Mouse (Mus musculus) cerebellum, adult 11-12 months (tissue): ENCODE measurements around the gene Gm9048.
"Not testable (repeated sequence)": the region's sequence is repeated elsewhere in the genome, so short reads cannot be mapped to it uniquely, and the experiment has no call there.

Experiments used
- DNase-seq: peaks from one replicate; pipeline ENCODE4 v3.0.0; 2022

The Gm9048 gene

GRCm38 (mm10) chr10:118348579-118348978, at the start of gene Gm9048:
Gm9048 (minus strand) TSS chr10:118348679.
- not testable (repeated sequence) for DNase-seq

GRCm38 (mm10) chr10:118370443-118370842, 22.0 kb upstream of the Gm9048 start:
- DNase-seq, result peak; percentile 49

- DNase-seq, result no peak
Measured at GRCm38 (mm10) chr10:118369518-118369917, 21.0 kb upstream of the Gm9048 start.

- DNase-seq, result not testable (repeated sequence)
Measured at GRCm38 (mm10) chr10:118354005-118354404, 5.5 kb upstream of the Gm9048 start, which contains the start of gene Gm9049. Gm9049 (minus strand) TSS chr10:118354105.

GRCm38 (mm10) chr10:118343155-118343554, 5.3 kb downstream of the Gm9048 start, which contains the start of gene Gm9046:
Gm9046 (minus strand) TSS chr10:118343255.
- DNase-seq, result not testable (repeated sequence)

GRCm38 (mm10) chr10:118337731-118338130, 10.7 kb downstream of the Gm9048 start, which contains the start of gene Gm9045:
Gm9045 (minus strand) TSS chr10:118337831.
- not testable (repeated sequence) for DNase-seq

- DNase-seq, result not testable (repeated sequence)
Measured at GRCm38 (mm10) chr10:118332308-118332707, 16.2 kb downstream of the Gm9048 start, which contains the start of gene Gm9044. Gm9044 (minus strand) TSS chr10:118332408.

- DNase-seq, result not testable (repeated sequence)
Measured at GRCm38 (mm10) chr10:118326869-118327268, 21.6 kb downstream of the Gm9048 start, which contains the start of gene Gm9040. Gm9040 (minus strand) TSS chr10:118326969.

- no peak for DNase-seq
Measured at GRCm38 (mm10) chr10:118319024-118319423, 29.5 kb downstream of the Gm9048 start.

- DNase-seq, result not testable (repeated sequence)
Measured at GRCm38 (mm10) chr10:118302133-118302532, 46.3 kb downstream of the Gm9048 start.
